Mouse (Mus musculus) hematopoietic stem cell, adult 5-6 weeks (primary cell): ENCODE measurements around the gene Slc34a2. TPM values are rescaled to one million over a fixed set of nuclear protein-coding genes. Genes with fewer than 3 reads are reported as not detected.

Experiments used
- ATAC-seq, 2 experiments: fragments of 125-278 bp in 1 of 2; replicated peaks in 1 of 2; 2 replicates each; pipeline ENCODE4 v1.8.0; 2016 to 2017; ENCODE audit warnings: inconsistent platforms in 2 of 2, mild to moderate bottlenecking in 2 of 2, moderate number of reproducible peaks in 2 of 2, low read depth in 1 of 2, moderate TSS enrichment in 1 of 2; ENCODE audit not compliant: low FRiP score in 2 of 2, poor library complexity in 2 of 2, severe bottlenecking in 2 of 2, insufficient read depth in 1 of 2, low TSS enrichment in 1 of 2
- total RNA-seq: library from RNA; stranded (forward); fragments of 172-1452, 232-1000 nt; gene quantifications from 2 replicates; pipeline ENCODE4 v1.2.3, GENCODE M21; 2017

Slc34a2 gene
- total RNA-seq, 1 experiment from 2014 or later = not detected

DNA sequence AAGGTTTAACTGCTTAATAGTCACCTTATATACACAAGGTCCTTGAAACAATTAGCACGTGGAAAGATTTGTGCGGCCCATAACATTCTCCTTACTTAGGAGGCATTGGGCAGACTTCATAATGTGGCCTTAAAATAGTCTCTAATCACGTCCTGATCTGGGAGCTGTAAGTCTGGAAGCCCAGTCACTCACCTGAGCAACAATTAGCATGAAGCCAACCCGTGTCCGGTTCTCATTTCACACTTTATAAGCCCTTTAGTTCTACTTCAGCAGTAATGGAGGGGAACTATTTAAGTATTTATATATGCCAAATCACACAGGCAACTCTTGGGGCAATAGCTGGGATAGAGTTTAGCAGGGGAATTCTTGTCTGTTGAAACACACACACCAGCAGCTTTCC lies 21.3 kb upstream of the Slc34a2 start:
- no peak for ATAC-seq

DNA sequence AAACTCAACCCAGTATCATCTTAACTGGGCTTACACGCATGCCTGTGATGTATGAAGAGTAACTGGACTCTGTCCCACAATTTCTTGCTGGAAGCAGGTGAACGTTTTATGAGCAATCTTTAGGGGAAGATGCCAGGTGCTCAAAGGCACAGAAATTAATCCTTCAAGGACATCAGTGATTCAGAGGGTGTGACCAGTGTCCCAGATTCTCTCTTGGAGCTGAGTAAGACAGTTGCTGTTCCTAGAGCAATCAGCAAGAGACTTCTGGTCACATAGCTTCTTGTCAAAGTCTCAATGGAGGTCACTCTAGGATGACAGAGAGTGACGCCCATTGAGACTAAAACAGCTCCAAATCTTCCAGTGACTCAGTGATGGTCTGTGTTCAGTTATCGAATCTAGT lies 19.6 kb upstream of the Slc34a2 start:
- no peak for ATAC-seq

DNA sequence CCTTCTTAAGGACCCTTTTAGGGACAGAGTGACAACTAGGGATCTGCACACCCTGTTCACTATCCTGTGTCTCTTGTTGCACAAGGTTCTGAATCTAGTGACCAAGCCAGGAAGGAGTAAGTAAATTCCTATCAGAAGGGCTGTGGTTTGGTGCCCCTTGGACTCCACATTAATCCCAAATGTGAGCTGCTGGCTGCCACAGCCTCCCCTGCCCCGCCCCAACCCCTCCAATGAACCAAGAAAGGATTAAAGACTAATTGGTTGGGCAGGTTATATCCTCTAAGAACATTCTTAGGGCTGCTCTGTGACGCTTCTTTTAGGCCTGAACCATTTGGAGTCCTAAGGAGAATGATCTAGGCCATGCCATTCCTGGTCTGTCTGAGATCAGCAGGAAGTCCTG lies 14.4 kb upstream of the Slc34a2 start:
- no peak for ATAC-seq

DNA sequence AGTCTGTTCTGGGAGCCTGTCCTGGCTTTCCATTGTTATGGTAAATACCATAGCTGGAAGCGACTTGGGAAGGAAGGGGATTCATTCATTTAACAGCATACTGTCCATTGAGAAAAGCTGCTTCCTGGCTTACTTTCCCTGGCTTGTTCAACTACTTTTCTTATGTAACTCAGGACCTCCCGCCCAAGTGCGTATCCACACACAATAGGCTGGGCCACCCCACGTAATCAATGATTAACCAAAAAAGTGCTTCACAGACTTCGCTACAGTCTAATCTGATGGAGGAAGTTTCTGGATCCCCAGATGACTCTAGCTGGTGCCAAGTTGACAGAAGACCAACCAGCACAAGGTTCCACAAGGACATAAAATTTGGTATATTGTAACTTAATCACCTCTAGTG lies 14.0 kb upstream of the Slc34a2 start:
- ATAC-seq = no peak

DNA sequence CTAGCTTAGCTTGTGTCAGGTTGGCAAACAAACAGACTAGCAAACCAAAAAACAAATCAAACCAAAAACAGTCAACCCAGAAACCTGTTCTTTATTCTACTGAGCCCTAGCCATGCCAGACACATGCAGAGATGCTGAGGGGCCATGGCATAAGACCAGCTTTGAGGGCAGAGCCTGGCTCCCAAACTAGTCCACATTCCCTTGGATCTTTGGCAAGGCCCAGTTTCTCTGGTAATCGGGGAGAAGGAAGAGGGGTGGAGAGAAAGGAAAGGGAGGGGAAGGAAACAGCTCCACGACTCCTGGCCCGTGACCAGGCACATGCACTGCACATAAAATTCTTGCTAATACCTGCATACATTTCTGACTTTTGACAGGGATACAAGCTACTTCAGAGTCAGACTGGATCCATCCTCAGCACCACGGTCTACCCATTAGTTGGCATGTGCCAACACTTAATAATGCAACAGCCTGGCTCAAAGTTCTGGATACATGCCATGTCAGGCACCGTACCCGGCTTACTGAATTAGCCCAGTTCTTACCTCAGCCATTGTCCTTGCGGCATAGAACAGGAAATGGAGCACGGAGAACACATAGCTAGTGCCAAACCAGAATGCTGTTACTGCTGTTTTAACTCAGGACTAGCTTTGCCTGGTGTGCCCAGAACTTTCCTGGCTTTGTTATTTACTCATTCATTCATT lies 12.5 kb upstream of the Slc34a2 start:
- ATAC-seq = no peak

DNA sequence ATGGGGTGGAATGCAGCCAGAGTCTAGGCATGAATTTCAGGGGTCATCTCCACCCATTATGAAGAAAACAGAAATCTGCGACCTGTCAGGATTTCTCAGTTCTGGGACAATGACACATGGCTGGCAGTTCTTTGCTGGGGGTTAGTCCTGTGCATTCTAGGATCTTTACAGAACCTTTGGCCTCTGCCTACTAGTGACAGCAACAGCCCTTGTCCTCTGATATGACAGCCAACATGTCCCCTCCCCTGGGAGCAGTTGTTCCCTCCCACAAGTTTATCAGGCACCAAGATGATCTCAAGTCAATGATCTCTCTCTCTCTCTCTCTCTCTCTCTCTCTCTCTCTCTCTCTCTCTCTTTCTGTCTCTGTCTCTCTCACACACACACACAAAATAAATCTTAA lies 6.5 kb upstream of the Slc34a2 start:
- no peak for ATAC-seq

DNA sequence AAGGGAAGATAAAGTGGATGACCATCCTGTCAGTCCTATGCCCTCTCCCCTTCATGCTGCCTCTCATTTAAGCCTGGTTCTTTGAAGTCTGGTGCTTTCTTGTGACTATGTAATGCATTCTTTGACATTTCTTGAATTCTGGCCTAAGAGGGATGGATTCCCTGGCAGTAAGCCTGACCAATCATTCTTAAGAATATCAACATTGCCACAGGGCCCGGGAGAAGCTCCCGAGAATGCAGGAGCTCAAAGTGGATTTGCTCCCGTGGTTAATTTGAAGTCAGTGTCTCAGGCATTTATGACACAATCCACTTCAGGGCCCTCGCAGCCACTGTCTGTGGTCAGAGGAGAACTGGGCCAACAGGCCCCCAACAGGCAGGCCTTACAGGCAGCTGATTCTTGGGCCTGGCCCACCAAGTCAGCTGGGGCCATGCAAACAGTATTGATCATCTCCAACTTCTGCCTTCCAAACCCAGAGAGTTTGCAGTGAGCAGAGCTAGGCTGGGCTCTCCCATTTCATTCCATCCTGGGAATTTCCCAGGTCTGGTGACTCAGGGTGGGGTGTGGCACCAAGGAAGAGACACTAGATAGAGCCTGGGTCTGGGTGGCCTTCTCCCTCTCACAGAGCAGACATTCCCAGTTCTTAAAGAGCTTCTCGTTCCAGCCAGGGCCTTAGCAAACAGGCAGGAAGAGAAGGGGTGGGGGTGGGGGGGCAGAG lies 4.3 kb downstream of the Slc34a2 start:
- no peak for ATAC-seq

DNA sequence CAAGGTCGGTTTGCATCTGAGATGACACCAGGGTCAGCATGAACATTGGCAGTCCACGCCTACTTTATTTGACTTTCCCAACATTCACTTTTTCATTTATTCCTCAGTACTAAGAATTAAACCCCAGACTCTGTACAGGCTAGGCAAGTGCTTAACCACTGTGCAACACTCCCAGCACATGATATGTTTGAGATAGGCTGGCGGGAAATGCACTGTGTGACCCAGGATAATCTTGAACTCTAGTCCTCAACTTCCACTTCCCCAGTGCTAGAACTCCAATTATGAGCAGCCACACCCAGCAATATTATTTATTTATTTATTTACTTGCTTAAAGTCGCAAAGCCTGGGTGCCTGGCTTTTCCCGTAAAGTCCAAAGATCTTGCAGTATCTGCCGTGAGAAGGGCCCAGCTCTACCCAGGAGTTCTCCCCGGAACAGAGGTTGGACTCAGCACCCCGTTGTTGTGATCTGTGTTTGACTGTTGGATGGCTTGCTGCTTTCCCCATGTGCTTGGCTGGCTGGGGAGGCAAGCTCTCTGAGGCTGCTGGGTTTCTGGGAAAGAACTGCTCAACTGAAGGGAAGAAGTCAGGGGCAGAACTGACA lies 5.0 kb downstream of the Slc34a2 start:
- no peak for ATAC-seq

DNA sequence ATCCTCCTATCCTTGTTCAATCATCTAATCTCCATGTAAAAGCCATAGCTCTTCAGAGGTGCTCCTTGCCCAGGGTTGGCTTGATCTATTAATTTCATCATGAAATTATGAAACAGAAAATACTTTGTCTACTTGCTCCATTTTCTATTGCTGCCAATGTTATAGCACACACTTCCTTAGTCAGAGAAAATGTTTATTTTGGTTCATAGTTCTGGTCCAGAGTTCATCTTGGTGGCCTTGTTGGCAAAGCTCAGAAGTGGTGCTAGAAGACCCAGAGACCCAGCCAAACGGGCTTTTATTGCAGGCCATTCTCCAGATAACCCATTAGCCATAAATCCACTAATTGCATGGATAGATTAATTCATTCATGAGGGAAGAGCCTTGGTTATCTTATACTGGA lies 5.8 kb downstream of the Slc34a2 start:
- no peak for ATAC-seq

DNA sequence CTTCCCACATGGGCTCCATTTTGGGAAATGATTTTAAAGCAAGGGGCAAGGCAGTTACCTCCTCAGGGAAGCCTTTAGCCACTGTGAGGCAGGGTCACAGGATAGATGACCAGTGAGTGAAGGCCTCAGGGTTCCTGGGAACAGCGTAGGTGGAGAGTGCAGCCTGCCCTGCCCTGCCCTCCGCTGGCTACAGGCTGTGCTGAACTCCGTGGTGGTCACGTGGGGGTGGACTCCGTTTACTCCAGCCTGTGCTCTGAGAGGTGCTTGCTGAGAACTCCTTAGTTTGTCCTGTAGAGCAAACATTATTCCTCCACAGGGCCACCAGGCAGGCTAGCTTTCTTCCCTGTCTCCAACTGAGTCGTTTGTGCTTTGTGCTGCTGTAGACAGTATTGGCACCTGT lies 10.1 kb downstream of the Slc34a2 start:
- no peak for ATAC-seq

DNA sequence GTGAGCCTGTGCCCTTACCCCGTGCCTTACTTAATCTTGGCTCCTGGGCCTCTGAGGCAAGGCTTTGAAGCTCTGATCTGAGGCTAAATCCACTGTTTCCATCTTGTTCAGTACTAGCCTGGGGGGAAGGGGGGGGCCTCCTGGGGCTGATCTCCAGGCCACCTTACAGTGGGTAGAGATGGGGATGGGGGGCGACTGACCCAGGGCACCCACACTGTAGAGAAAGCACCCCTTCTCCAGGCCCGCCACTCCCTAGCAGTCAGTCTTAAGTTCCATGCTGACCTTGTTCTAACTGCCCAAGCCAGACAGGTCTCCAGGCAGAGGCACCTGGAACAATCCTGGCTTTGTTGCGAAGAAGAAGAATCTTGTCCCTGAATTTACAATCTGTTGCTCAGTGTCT lies 10.7 kb downstream of the Slc34a2 start:
- no peak for ATAC-seq

DNA sequence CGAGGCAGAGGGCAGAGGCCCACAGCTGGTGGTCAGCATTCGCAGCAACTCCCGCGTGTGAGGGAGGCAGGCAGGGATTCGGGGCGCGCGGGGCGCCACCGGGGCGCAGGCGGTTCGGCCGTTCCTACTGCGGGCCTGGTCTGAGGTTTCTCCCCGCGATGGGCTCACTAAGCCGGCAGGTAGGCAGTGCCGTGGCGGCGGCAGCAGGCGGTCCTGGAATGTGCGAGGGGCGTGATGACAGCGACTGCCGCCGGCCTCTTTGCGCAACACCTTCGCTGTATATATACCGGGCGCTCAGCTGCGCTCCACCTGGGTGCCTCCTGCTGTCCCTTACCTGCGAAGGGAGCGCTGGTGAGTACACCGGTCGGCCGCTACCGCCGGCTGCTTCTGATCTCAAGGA lies 11.2 kb downstream of the Slc34a2 start:
- ATAC-seq = no peak

DNA sequence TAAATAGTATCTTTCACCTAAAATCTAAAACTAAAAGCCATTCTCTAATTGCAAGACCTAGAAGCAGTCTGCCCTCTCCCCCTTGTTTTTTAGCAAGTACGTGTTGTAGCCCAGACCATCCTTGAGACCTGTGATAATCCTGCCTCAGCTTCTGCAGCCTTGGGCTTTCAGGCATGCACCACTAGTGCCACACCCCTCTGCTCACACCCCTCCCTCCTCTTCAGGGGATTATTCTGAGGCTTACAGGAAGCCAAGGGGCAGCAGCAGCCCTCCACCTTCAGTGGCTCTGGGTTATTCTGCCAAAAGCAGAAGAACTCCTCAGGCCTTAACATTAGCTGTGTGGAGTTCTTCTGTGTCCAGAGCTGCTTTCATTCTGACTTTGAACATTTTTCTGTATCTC lies 13.1 kb downstream of the Slc34a2 start:
- 0 out of 4 replicates have a peak, but pooled peaks of 1 of the 2 experiments have one; percentile 54 for ATAC-seq

DNA sequence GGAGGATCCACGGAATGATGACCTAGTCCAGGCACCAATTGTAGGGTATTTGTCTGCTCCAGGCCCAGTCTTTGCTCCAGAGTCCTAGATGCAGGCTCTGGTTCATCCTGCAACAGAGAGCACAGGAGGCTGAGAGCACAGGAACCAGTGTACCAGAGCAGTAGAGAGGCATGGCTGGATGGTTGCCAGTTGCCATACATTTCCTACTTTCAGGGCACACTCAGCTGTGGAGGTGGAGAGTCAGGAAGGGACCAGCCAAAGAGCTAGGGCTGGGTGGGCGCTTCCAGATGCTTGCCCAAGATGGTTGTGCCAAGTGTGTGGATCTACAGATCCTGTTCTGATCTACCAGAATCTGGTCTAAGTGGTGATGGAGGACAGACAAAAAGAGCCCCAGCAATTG lies 15.4 kb downstream of the Slc34a2 start:
- ATAC-seq = no peak

DNA sequence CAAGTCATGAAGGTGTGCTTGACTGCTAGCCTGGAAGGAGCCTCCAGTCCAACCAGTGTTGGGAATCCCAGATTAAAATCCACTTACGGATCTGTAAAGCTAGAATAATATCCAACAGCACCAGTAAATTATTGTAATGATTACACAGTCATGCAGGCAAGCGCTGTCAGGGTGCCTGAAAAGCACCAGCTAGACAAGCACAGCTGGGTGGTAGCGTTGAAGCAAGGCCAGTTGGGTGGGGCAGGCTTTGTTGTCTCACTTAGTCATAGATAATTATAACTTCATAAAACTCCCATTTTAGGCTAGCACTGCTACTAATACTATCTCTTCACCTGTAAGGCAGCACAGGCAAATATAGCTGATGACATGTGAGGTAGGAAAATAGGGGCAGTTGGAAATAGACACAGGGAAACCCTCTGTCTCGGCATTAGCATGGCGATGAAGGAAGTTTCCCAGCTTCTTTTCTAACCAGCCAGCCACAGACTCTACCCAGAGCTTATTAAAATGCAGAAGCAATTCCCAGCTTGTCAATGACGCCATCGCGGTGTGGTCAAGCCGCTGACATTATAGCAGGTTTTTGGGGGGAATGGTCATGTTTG lies 23.8 kb downstream of the Slc34a2 start:
- no peak for ATAC-seq

DNA sequence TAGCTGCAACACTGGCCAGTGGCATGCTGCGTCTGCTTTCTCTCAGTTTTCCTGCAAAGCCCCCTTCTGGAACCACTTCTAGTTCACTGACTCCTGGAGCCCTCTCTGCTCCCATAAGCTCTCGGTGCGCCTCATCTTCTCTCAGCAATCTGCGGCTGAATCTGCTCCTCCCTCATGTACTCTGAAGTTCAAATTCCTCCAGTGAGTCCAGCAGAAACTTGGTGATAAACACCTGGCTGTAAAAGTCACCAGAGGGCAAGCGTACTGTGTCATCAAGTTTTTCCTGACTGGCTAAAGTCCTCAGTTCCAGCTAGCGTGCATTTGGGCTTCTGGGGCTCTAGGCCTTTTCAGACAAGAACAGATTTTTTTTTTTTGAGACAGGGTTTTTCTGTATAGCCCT lies 36.7 kb downstream of the Slc34a2 start:
- no peak for ATAC-seq

DNA sequence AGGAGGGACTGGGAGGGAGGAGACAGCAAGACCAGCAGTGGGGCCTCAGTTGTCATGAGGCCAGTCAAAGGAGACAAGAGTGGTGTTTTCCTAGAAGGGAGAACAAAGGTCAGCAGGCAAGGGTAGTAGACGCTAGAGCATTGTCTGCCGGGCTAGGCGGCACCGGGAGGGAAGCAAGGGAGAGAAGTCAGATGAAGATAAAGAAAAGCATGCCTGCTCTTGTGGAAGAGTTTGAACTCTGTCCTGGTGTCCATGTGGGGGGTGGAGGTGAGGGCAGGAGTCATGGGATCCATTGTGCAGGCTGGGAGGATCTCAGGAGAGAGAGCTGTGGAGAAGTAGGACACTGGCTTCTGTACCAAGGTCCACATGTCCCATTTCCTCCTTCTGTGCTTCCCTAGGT lies 40.6 kb downstream of the Slc34a2 start:
- ATAC-seq = no peak

DNA sequence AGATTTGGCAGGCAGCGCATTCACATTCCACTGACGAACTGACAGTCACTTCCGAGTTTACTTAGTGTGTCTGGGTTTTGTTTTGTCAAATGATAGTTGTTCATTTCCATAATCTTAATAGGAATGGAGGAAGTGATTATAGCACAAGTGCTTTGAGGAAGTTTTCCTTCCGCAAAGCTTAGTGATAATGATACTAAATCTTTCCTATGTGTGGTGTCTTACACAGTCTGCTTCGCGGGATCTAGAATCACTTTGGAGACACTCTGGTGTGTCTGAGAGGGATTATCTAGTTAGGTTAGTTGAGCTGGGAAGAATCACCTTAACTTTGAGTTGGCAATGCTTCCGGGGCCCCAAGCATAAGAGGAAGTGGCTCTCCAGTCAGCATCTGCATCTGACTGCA lies 49.6 kb downstream of the Slc34a2 start:
- no peak for ATAC-seq
